ENCODE assay signal across 8 mouse cellular contexts in genomic region chr1:186749675-186750283, GRCm38 (mm10). TPM values are rescaled to one million over a fixed set of nuclear protein-coding genes. Genes with fewer than 3 reads are reported as not detected.
A peak's percentile ranks its signal among the peaks of the same experiment; 100 is the strongest.
DNase-seq lines count a peak whose midpoint lies in the region; ATAC-seq and TF ChIP-seq lines count a peak whose summit lies in the region.

No protein-coding gene starts in this region.

- no peak for TF ChIP-seq POLR2A in testis, adult 2 months (IDR thresholded peaks at IDR 0.05; ENCODE audit: control insufficient read depth, low read depth, low read length)

- DNase-seq in adrenal gland, postnatal 36 days, result peak; percentile 2 to 15
- no peak for DNase-seq in adrenal gland, adult 2 months
- no peak for DNase-seq in testis, postnatal 10 days (ENCODE audit: low spot score)
- DNase-seq in midbrain, embryonic 10.5 days (ENCODE audit: low spot score), result peak; percentile 16
- no peak for DNase-seq in left cerebral cortex, postnatal 36 days (ENCODE audit: low spot score in 2 of 2)
- DNase-seq in ovary, postnatal 14 days (ENCODE audit: low spot score), result no peak

- no peaks in the 10 kb centered on the region for H3K36me3 ChIP-seq in testis, adult 2 months (ENCODE audit: control insufficient read depth, insufficient read depth, low read length)
- no peaks in the 10 kb centered on the region for H3K36me3 ChIP-seq in hindbrain, embryonic 15.5 days
- peaks cover 9% of the 10 kb centered on the region; the same call in 1 of the 2 replicates for H3K36me3 ChIP-seq in midbrain, embryonic 10.5 days

- ATAC-seq in hindbrain, embryonic 15.5 days (ENCODE audit: low FRiP score, low read depth), result peak; percentile 61; the same call in 1 of the 2 replicates

- 38% methylated on average over 10 of the region's 10 CpGs for WGBS in hindbrain, embryonic 15.5 days
- WGBS in midbrain, embryonic 10.5 days, result 37% methylated on average over 10 of the region's 10 CpGs

- H3K4me2 ChIP-seq in hindbrain, embryonic 15.5 days, result peak overlapping the region; percentile 70

- intact Hi-C loops in left cerebral cortex, postnatal 36 days (cut with DNase I), result no loop called here

- H3K4me1 ChIP-seq in testis, adult 2 months (ENCODE audit: control insufficient read depth, insufficient read depth, low read length), result peaks cover 4% of the 10 kb centered on the region; the same call in 1 of the 2 replicates
- H3K4me1 ChIP-seq in hindbrain, embryonic 15.5 days (replicated peaks), result peaks cover 22% of the 10 kb centered on the region
- peaks cover 19% of the 10 kb centered on the region for H3K4me1 ChIP-seq in midbrain, embryonic 10.5 days

- peak overlapping the region; percentile 97 for H3K27ac ChIP-seq in testis, adult 2 months (ENCODE audit: control insufficient read depth, insufficient read depth, low read depth, low read length)
- H3K27ac ChIP-seq in hindbrain, embryonic 15.5 days (replicated peaks), result peak overlapping the region; percentile 85
- H3K27ac ChIP-seq in midbrain, embryonic 10.5 days (replicated peaks), result peak overlapping the region; percentile 94

- H3K4me3 ChIP-seq in testis, adult 2 months (ENCODE audit: control insufficient read depth, low read depth, low read length), result peak overlapping the region; percentile 97
- H3K4me3 ChIP-seq in hindbrain, embryonic 15.5 days, result peak overlapping the region; percentile 74
- peak overlapping the region; percentile 82 for H3K4me3 ChIP-seq in midbrain, embryonic 10.5 days

- H3K9me3 ChIP-seq in hindbrain, embryonic 15.5 days, result no peaks in the 10 kb centered on the region
- no peaks in the 10 kb centered on the region for H3K9me3 ChIP-seq in midbrain, embryonic 10.5 days (replicated peaks)

- no peaks in the 10 kb centered on the region for H3K27me3 ChIP-seq in testis, adult 2 months (ENCODE audit: control insufficient read depth, insufficient read depth, low read length)
- H3K27me3 ChIP-seq in hindbrain, embryonic 15.5 days, result no peaks in the 10 kb centered on the region
- no peaks in the 10 kb centered on the region for H3K27me3 ChIP-seq in midbrain, embryonic 10.5 days (ENCODE audit: low read depth, poor library complexity, severe bottlenecking)

- peak overlapping the region; percentile 78 for H3K9ac ChIP-seq in hindbrain, embryonic 15.5 days

- no peak for TF ChIP-seq CTCF in testis, adult 2 months (IDR thresholded peaks at IDR 0.05; ENCODE audit: control insufficient read depth, insufficient read depth, insufficient replicate concordance, low read depth, low read length)

RNA-seq across cellular contexts. Expression of gene Rrp15, which starts 0.6 kb away (rescaled TPM):
- total RNA-seq in adrenal gland, postnatal 36 days (2021), result 10 to 100 TPM; 24.0 to 28.2 TPM
- 10 to 100 TPM; 23.6 to 26.0 TPM for total RNA-seq in adrenal gland, adult 2 months (2021)
- 1.3 TPM in 2 replicates for polyA plus RNA-seq in adrenal gland, adult 2 months (2012; rRNA removed)
- 5.4 and 5.8 TPM in 2 replicates for polyA plus RNA-seq in testis, adult 2 months (2012; rRNA removed)
- polyA plus RNA-seq in hindbrain, embryonic 15.5 days (2015; fragmentation: Nextera tagmentation; extraction: Ambion mirVana), result 30.8 and 31.4 TPM in 2 replicates
- polyA plus RNA-seq in midbrain, embryonic 10.5 days (2016; fragmentation: Nextera tagmentation; extraction: Ambion mirVana), result 70.6 and 86.0 TPM in 2 replicates
- total RNA-seq in left cerebral cortex, postnatal 36 days (2021), result 10 to 100 TPM; 13.7 to 13.8 TPM

RNA-seq across cellular contexts. Expression of gene Tgfb2, which starts 44.0 kb away (rescaled TPM):
- 1 to 10 TPM; 2.0 to 2.4 TPM for total RNA-seq in adrenal gland, postnatal 36 days (2021)
- 1 to 10 TPM; 1.7 to 2.6 TPM for total RNA-seq in adrenal gland, adult 2 months (2021)
- polyA plus RNA-seq in adrenal gland, adult 2 months (2012; rRNA removed), result 0.95 and 1.1 TPM in 2 replicates
- 0.18 and 0.32 TPM in 2 replicates for polyA plus RNA-seq in testis, adult 2 months (2012; rRNA removed)
- polyA plus RNA-seq in hindbrain, embryonic 15.5 days (2015; fragmentation: Nextera tagmentation; extraction: Ambion mirVana), result 27.0 and 36.2 TPM in 2 replicates
- polyA plus RNA-seq in midbrain, embryonic 10.5 days (2016; fragmentation: Nextera tagmentation; extraction: Ambion mirVana), result 11.1 and 13.9 TPM in 2 replicates
- total RNA-seq in left cerebral cortex, postnatal 36 days (2021), result 1 to 10 TPM; 6.1 to 7.9 TPM

Comparison
In these comparisons a context has a peak if more than half of its experiments do, and no peak if none do; other contexts are left out.
1. DNase-seq: peak in adrenal gland, postnatal 36 days (2 of 2) and midbrain, embryonic 10.5 days (single experiment); none in adrenal gland, adult 2 months (single experiment), testis, postnatal 10 days (single experiment), left cerebral cortex, postnatal 36 days (0 of 2) and ovary, postnatal 14 days (single experiment).
2. Peak in every context shown above with its lines, with median percentiles within 50 percentile points of each other: H3K27ac ChIP-seq and H3K4me3 ChIP-seq.